Mouse (Mus musculus): ENCODE data around the gene Tanc1. TPM values are rescaled to one million over a fixed set of nuclear protein-coding genes. Genes with fewer than 3 reads are reported as not detected.
A peak's percentile ranks its signal among the peaks of the same experiment; 100 is the strongest.

Gene Tanc1
- polyA plus RNA-seq, 1 experiment from 2014 or later: 8.5 TPM

GRCm38 (mm10) chr2:59673351-59673750 is 61.5 kb downstream of the Tanc1 start:
- ATAC-seq: no peak
- TF ChIP-seq CTCF (IDR thresholded peaks at IDR 0.05; ENCODE audit: low read depth): no peak
- H3K9ac ChIP-seq (ENCODE audit: low read depth, low read length): no peak overlapping the region
- no peaks in the 10 kb centered on the region for H3K9me3 ChIP-seq (ENCODE audit: control insufficient read depth)
- 57% methylated on average over 6 of the region's 6 CpGs for WGBS
- H3K4me3 ChIP-seq (ENCODE audit: low read depth, low read length): no peak overlapping the region
- no peak overlapping the region for H3K4me2 ChIP-seq (replicated peaks; ENCODE audit: low read depth)
- no peaks in the 10 kb centered on the region; the same call in 1 of the 2 replicates for H3K36me3 ChIP-seq (ENCODE audit: control insufficient read depth, insufficient read depth)
- no peaks in the 10 kb centered on the region for H3K27me3 ChIP-seq (replicated peaks; ENCODE audit: control insufficient read depth, insufficient read depth, low read length)
- H3K4me1 ChIP-seq (replicated peaks; ENCODE audit: control insufficient read depth, insufficient read depth, low read length): peaks cover 8% of the 10 kb centered on the region; the same call in 1 of the 2 replicates
- H3K27ac ChIP-seq (ENCODE audit: low read depth, low read length): no peak overlapping the region

GRCm38 (mm10) chr2:59673877-59674276 is 62.0 kb downstream of the Tanc1 start:
- Histone ChIP-seq H3K4me2 (replicated peaks; ENCODE audit: low read depth) (no peak overlapping the region), H3K9ac (ENCODE audit: low read depth, low read length) (no peak overlapping the region), H3K27ac (ENCODE audit: low read depth, low read length) (no peak overlapping the region), H3K4me3 (ENCODE audit: low read depth, low read length) (no peak overlapping the region), H3K36me3 (ENCODE audit: control insufficient read depth, insufficient read depth) (no peaks in the 10 kb centered on the region; the same call in 1 of the 2 replicates), H3K27me3 (replicated peaks; ENCODE audit: control insufficient read depth, insufficient read depth, low read length) (no peaks in the 10 kb centered on the region), H3K4me1 (replicated peaks; ENCODE audit: control insufficient read depth, insufficient read depth, low read length) (peaks cover 8% of the 10 kb centered on the region; the same call in 1 of the 2 replicates), H3K9me3 (ENCODE audit: control insufficient read depth) (no peaks in the 10 kb centered on the region)
- WGBS: 86% methylated on average over 1 of the region's 1 CpGs
- no peak for ATAC-seq
- no peak for TF ChIP-seq CTCF (IDR thresholded peaks at IDR 0.05; ENCODE audit: low read depth)

- Histone ChIP-seq H3K27me3 (replicated peaks; ENCODE audit: control insufficient read depth, insufficient read depth, low read length) (no peaks in the 10 kb centered on the region), H3K9ac (ENCODE audit: low read depth, low read length) (no peak overlapping the region), H3K27ac (ENCODE audit: low read depth, low read length) (0 out of 2 replicates have a peak overlapping the region, but pooled peaks have one; percentile 80), H3K4me1 (replicated peaks; ENCODE audit: control insufficient read depth, insufficient read depth, low read length) (peaks cover 8% of the 10 kb centered on the region; the same call in 1 of the 2 replicates), H3K9me3 (ENCODE audit: control insufficient read depth) (no peaks in the 10 kb centered on the region), H3K4me3 (ENCODE audit: low read depth, low read length) (no peak overlapping the region), H3K36me3 (ENCODE audit: control insufficient read depth, insufficient read depth) (no peaks in the 10 kb centered on the region; the same call in 1 of the 2 replicates), H3K4me2 (replicated peaks; ENCODE audit: low read depth) (no peak overlapping the region)
- peak; percentile 68 for TF ChIP-seq CTCF (IDR thresholded peaks at IDR 0.05; ENCODE audit: low read depth)
- WGBS: 46% methylated on average over 17 of the region's 17 CpGs
- peak; percentile 40; the same call in 1 of the 2 replicates for ATAC-seq
Measured at GRCm38 (mm10) chr2:59675270-59675995, 63.6 kb downstream of the Tanc1 start.

GRCm38 (mm10) chr2:59676041-59676440 is 64.2 kb downstream of the Tanc1 start:
- H3K27ac ChIP-seq (ENCODE audit: low read depth, low read length): peak overlapping the region; percentile 80
- no peak for TF ChIP-seq CTCF (IDR thresholded peaks at IDR 0.05; ENCODE audit: low read depth)
- peaks cover 8% of the 10 kb centered on the region; the same call in 1 of the 2 replicates for H3K4me1 ChIP-seq (replicated peaks; ENCODE audit: control insufficient read depth, insufficient read depth, low read length)

GRCm38 (mm10) chr2:59676442-59676841 is 64.6 kb downstream of the Tanc1 start:
- Histone ChIP-seq H3K36me3 (ENCODE audit: control insufficient read depth, insufficient read depth) (no peaks in the 10 kb centered on the region; the same call in 1 of the 2 replicates), H3K9me3 (ENCODE audit: control insufficient read depth) (no peaks in the 10 kb centered on the region), H3K9ac (ENCODE audit: low read depth, low read length) (no peak overlapping the region), H3K4me2 (replicated peaks; ENCODE audit: low read depth) (no peak overlapping the region), H3K27me3 (replicated peaks; ENCODE audit: control insufficient read depth, insufficient read depth, low read length) (no peaks in the 10 kb centered on the region), H3K4me1 (replicated peaks; ENCODE audit: control insufficient read depth, insufficient read depth, low read length) (peaks cover 6% of the 10 kb centered on the region; the same call in 1 of the 2 replicates), H3K27ac (ENCODE audit: low read depth, low read length) (peak overlapping the region; percentile 80), H3K4me3 (ENCODE audit: low read depth, low read length) (no peak overlapping the region)
- ATAC-seq: peak; percentile 62
- 27% methylated on average over 6 of the region's 6 CpGs for WGBS
- TF ChIP-seq CTCF (IDR thresholded peaks at IDR 0.05; ENCODE audit: low read depth): no peak

More at GRCm38 (mm10) chr2:59676041-59676440, 64.2 kb downstream of the Tanc1 start:
- Histone ChIP-seq H3K4me3 (ENCODE audit: low read depth, low read length) (no peak overlapping the region), H3K36me3 (ENCODE audit: control insufficient read depth, insufficient read depth) (no peaks in the 10 kb centered on the region; the same call in 1 of the 2 replicates), H3K9me3 (ENCODE audit: control insufficient read depth) (no peaks in the 10 kb centered on the region), H3K9ac (ENCODE audit: low read depth, low read length) (no peak overlapping the region), H3K4me2 (replicated peaks; ENCODE audit: low read depth) (no peak overlapping the region), H3K27me3 (replicated peaks; ENCODE audit: control insufficient read depth, insufficient read depth, low read length) (no peaks in the 10 kb centered on the region)
- WGBS: 60% methylated on average over 6 of the region's 6 CpGs
- ATAC-seq: 0 out of 2 replicates have a peak, but pooled peaks have one; percentile 0

GRCm38 (mm10) chr2:59679424-59680020 is 67.7 kb downstream of the Tanc1 start:
- no peaks in the 10 kb centered on the region for H3K9me3 ChIP-seq (ENCODE audit: control insufficient read depth)
- 85% methylated on average over 10 of the region's 10 CpGs for WGBS
- peaks cover 4% of the 10 kb centered on the region; the same call in 1 of the 2 replicates for H3K4me1 ChIP-seq (replicated peaks; ENCODE audit: control insufficient read depth, insufficient read depth, low read length)
- TF ChIP-seq CTCF (IDR thresholded peaks at IDR 0.05; ENCODE audit: low read depth): no peak
- no peak overlapping the region for H3K27ac ChIP-seq (ENCODE audit: low read depth, low read length)
- H3K27me3 ChIP-seq (replicated peaks; ENCODE audit: control insufficient read depth, insufficient read depth, low read length): no peaks in the 10 kb centered on the region
- H3K4me2 ChIP-seq (replicated peaks; ENCODE audit: low read depth): no peak overlapping the region
- no peak for ATAC-seq
- H3K4me3 ChIP-seq (ENCODE audit: low read depth, low read length): no peak overlapping the region
- H3K36me3 ChIP-seq (ENCODE audit: control insufficient read depth, insufficient read depth): no peaks in the 10 kb centered on the region; the same call in 1 of the 2 replicates
- no peak overlapping the region for H3K9ac ChIP-seq (ENCODE audit: low read depth, low read length)

Measured in intestine, postnatal 0 days (tissue).